Mouse (Mus musculus) heart, adult 2 months (tissue): Measurements from ENCODE around the gene Commd6. TPM values are rescaled to one million over a fixed set of nuclear protein-coding genes. Genes with fewer than 3 reads are reported as not detected.
A peak's percentile ranks its signal among the peaks of the same experiment; 100 is the strongest.

Experiments
- DNase-seq, 2 experiments: peaks; one replicate each; pipeline ENCODE4 v3.0.0; 2021
- H3K27ac ChIP-seq: fragments of 200-600 bp; 2 replicates; pipeline ENCODE4 v1.8.1; 2022
- H3K27me3 ChIP-seq: fragments of 200-500 bp; 2 replicates; pipeline ENCODE4 v1.6.1; 2012; ENCODE audit warnings: mild to moderate bottlenecking, low read length, inconsistent platforms, mixed read lengths; ENCODE audit not compliant: control insufficient read depth, insufficient read depth
- H3K36me3 ChIP-seq: fragments of 200-500 bp; 2 replicates; pipeline ENCODE4 v1.6.1; 2012; ENCODE audit warnings: low read length, inconsistent platforms; ENCODE audit not compliant: control insufficient read depth, insufficient read depth
- H3K4me1 ChIP-seq: fragments of 200-500 bp; 2 replicates; pipeline ENCODE4 v1.6.1; 2011; ENCODE audit warnings: low read length; ENCODE audit not compliant: control insufficient read depth, insufficient read depth
- H3K4me3 ChIP-seq: fragments of 200-600 bp; 2 replicates; pipeline ENCODE4 v1.8.1; 2022
- H3K79me2 ChIP-seq: fragments of 200-500 bp; replicated peaks from 2 replicates; pipeline ENCODE4 v1.6.1; 2012; ENCODE audit warnings: mild to moderate bottlenecking, inconsistent platforms, low read length, moderate library complexity, mixed read lengths; ENCODE audit not compliant: control insufficient read depth, insufficient read depth
- H3K9ac ChIP-seq: fragments of 200-500 bp; 2 replicates; pipeline ENCODE4 v1.6.1; 2012; ENCODE audit warnings: low read depth, mild to moderate bottlenecking, control low read depth, inconsistent platforms, low read length, mixed read lengths
- CTCF ChIP-seq: fragments of 200-600 bp; IDR thresholded peaks from 2 replicates; pipeline ENCODE4 v1.8.1; 2022; ENCODE audit warnings: antibody characterized with exemption, mild to moderate bottlenecking, moderate library complexity
- EP300 ChIP-seq: fragments of 200-500 bp; IDR thresholded peaks from 2 replicates; pipeline ENCODE4 v1.6.1; 2011; ENCODE audit warnings: low read depth, low read length, control low read depth; ENCODE audit not compliant: insufficient read depth
- POLR2A ChIP-seq: fragments of 200-500 bp; IDR thresholded peaks from 2 replicates; pipeline ENCODE4 v1.6.1; 2011; ENCODE audit warnings: mild to moderate bottlenecking, low read depth, low read length, control low read depth; ENCODE audit not compliant: insufficient read depth
- WGBS: fragments of 180-500 bp; shearing (Covaris S2); methylation state at CpG from one replicate; pipeline ENCODE4 v1.1.7; 2018; 5-methylcytosine and 5-hydroxymethylcytosine counted together
- intact Hi-C: fragments of 180-260 bp; cut with DNase I; formaldehyde crosslinking; loops from one replicate; pipeline ENCODE4 v1.15.1; 2025
- polyA plus RNA-seq: library from polyadenylated mRNA; depleted of rRNA; stranded (reverse); fragments of >200 nt; gene quantifications from 2 replicates; pipeline ENCODE4 v1.2.3, GENCODE M21; 2012
- total RNA-seq, 2 experiments: library from RNA; stranded (reverse); gene quantifications; 2 replicates each; pipeline ENCODE4 v1.2.3; 2021

Commd6 gene
- total and polyA plus RNA-seq, 3 experiments, result 14.4 to 33.6 (median 24.8) TPM

- under 1% methylated on average over 62 of the region's 62 CpGs for WGBS
- Histone ChIP-seq H3K36me3 (no peaks in the 10 kb centered on the region; the same call in 1 of the 2 replicates), H3K79me2 (no peaks in the 10 kb centered on the region; the same call in none of the 2 replicates), H3K9ac (peak overlapping the region; percentile 85), H3K4me3 (peak overlapping the region; percentile 92), H3K27me3 (no peaks in the 10 kb centered on the region), H3K4me1 (no peaks in the 10 kb centered on the region; the same call in 1 of the 2 replicates), H3K27ac (peak overlapping the region; percentile 84)
- intact Hi-C loops, result loop anchor here (2.0 to 5.0 kb wide), 3 partner anchors 33 to 119 kb away; partner anchors contain the start of genes Commd6, Gm9922, Lmo7 and Uchl3
- peak; percentile 49 to 63 for DNase-seq
- TF ChIP-seq CTCF (peak; percentile 29), POLR2A (no peak)
Measured at GRCm38 (mm10) chr14:101607631-101608518, 32.6 kb downstream of the Commd6 start.

- no peak for TF ChIP-seq EP300
- TF ChIP-seq CTCF, result peak; percentile 45
- H3K9ac ChIP-seq, result no peak overlapping the region
- intact Hi-C loops, result loop anchor here (5.0 kb wide), 1 partner anchor 121 kb away; the partner anchor contains the start of genes Gm9922 and Lmo7
- 59% methylated on average over 2 of the region's 2 CpGs for WGBS
- H3K27me3 ChIP-seq, result no peaks in the 10 kb centered on the region
- no peaks in the 10 kb centered on the region; the same call in 1 of the 2 replicates for H3K36me3 ChIP-seq
- no peak overlapping the region for H3K27ac ChIP-seq
- no peak for DNase-seq
- H3K4me3 ChIP-seq, result no peak overlapping the region
- H3K4me1 ChIP-seq, result no peaks in the 10 kb centered on the region; the same call in 1 of the 2 replicates
- peaks cover 2% of the 10 kb centered on the region for H3K79me2 ChIP-seq
Measured at GRCm38 (mm10) chr14:101605843-101606242, 34.6 kb downstream of the Commd6 start.

DNA sequence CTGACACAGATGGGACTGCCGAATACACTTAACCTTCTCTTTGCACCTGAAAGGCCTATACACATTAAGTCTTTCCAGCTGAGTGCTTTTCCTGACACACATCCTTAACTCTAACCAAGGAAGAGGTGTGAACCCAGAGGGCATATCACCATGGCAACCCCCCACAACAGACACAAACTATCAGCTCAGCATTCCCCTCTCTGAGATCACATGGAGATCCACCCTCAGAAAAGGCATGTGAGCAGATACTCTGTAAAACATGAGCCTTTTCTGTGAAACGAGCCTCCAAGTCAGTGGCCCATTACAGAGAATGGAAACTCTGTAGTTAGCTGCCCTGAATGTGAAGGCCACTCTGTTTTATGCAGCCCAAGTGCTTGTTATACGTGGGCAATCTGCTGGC, 37.6 kb downstream of the Commd6 start:
- Histone ChIP-seq H3K36me3 (no peaks in the 10 kb centered on the region; the same call in 1 of the 2 replicates), H3K4me3 (no peak overlapping the region), H3K9ac (0 out of 2 replicates have a peak overlapping the region, but pooled peaks have one; percentile 30), H3K4me1 (no peaks in the 10 kb centered on the region; the same call in 1 of the 2 replicates), H3K27ac (no peak overlapping the region), H3K27me3 (no peaks in the 10 kb centered on the region), H3K79me2 (peaks cover 2% of the 10 kb centered on the region)
- TF ChIP-seq POLR2A, result no peak
- no peak for TF ChIP-seq EP300
- no peak for TF ChIP-seq CTCF
- WGBS, result 46% methylated on average over 3 of the region's 3 CpGs
- intact Hi-C loops, result no loop called here
- no peak for DNase-seq

GRCm38 (mm10) chr14:101597096-101597715, 43.3 kb downstream of the Commd6 start:
- intact Hi-C loops, result loop anchor here (5.0 kb wide), 1 partner anchor 40 kb away; no protein-coding TSS in a partner anchor
- no peaks in the 10 kb centered on the region for H3K4me1 ChIP-seq
- H3K27me3 ChIP-seq, result no peaks in the 10 kb centered on the region
- H3K36me3 ChIP-seq, result no peaks in the 10 kb centered on the region
- peak in 1 of 2 experiments; percentile 33 for DNase-seq
- H3K27ac ChIP-seq, result no peak overlapping the region
- WGBS, result 73% methylated on average over 13 of the region's 14 CpGs
- H3K79me2 ChIP-seq, result no peaks in the 10 kb centered on the region
- no peak overlapping the region for H3K9ac ChIP-seq
- TF ChIP-seq CTCF, result no peak
- no peak for TF ChIP-seq POLR2A
- no peak for TF ChIP-seq EP300
- no peak overlapping the region for H3K4me3 ChIP-seq

- Histone ChIP-seq H3K27me3 (no peaks in the 10 kb centered on the region), H3K79me2 (no peaks in the 10 kb centered on the region), H3K36me3 (no peaks in the 10 kb centered on the region), H3K4me1 (no peaks in the 10 kb centered on the region), H3K9ac (no peak overlapping the region), H3K27ac (no peak overlapping the region), H3K4me3 (no peak overlapping the region)
- TF ChIP-seq EP300, result no peak
- intact Hi-C loops, result loop anchor here (5.0 kb wide), 1 partner anchor 39 kb away; no protein-coding TSS in a partner anchor
- 91% methylated on average over 9 of the region's 9 CpGs for WGBS
- DNase-seq, result no peak
Measured at GRCm38 (mm10) chr14:101596691-101597090, 43.8 kb downstream of the Commd6 start.
